Mouse (Mus musculus) c-Kit-positive CD71-negative TER-119-negative erythroid progenitor cells, embryonic 14.5 days (primary cell): Measurements from ENCODE around the gene A530016L24Rik.

Source experiments
- DNase-seq: peaks from one replicate; pipeline ENCODE4 v3.0.0-alpha.2; 2013; ENCODE audit warnings: low read depth

A530016L24Rik gene

DNA sequence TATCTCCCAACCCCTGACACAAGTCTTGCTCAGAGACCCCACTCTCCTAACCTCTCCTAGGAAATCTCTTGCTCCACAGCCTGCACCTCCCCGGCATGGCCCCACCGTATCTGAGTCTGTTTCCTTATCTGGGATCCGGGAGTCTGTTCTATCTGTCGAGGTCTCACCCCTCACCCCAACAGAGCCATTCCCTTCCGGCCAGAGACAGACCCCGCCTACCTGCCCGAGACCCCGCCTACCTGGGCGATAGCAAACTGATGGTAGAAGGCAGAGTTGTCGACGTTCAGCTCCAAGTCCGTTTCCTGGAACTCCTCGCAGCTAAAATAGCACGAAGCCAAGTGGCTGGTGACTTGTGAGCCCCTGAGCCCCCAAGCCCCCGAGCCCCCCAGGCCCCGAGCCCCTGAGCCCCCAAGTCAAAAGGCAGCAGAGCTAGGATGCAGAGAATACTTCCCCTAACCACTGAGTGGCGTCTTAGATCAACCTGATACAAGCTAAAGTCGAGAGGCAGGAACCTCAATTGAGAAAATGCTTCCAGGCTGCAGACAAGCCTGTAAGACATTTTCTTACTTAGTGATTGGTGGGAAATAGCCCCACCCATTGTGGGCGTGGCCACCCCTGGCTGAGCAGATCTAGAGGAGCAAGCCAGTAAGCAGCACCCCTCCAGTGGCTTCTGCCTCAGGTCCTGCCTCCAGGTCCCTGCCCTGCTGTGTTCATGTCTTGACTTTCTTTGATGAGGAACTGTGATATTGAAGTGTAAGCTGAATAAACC, 13.9 kb downstream of the A530016L24Rik start:
- no peak for DNase-seq

- DNase-seq, result no peak
These were observed 17.0 kb downstream of the A530016L24Rik start for GRCm38 (mm10) chr12:112506267-112506666.

GRCm38 (mm10) chr12:112507264-112507663, 18.0 kb downstream of the A530016L24Rik start:
- DNase-seq, result no peak

DNA sequence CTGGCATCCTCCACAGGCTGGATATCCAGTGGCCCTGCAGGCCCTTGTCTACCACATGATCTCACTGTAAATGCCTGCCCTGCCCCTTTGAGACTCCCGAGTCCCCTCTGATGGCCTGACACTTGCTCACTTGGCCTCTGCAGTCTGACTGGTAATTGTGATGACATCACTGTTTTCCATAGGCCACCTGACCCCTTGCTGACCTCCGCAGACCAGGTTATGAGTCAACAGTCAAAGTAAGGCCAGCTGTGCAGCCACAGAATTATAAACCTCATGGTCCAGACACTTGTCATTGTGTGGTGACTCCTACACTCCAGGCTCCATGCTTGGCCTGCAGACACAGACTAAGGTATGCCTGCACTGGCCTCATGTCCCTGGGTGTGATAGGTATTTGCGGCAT, 18.7 kb downstream of the A530016L24Rik start:
- DNase-seq, result no peak

GRCm38 (mm10) chr12:112510365-112510732, 21.1 kb downstream of the A530016L24Rik start:
- no peak for DNase-seq

DNA sequence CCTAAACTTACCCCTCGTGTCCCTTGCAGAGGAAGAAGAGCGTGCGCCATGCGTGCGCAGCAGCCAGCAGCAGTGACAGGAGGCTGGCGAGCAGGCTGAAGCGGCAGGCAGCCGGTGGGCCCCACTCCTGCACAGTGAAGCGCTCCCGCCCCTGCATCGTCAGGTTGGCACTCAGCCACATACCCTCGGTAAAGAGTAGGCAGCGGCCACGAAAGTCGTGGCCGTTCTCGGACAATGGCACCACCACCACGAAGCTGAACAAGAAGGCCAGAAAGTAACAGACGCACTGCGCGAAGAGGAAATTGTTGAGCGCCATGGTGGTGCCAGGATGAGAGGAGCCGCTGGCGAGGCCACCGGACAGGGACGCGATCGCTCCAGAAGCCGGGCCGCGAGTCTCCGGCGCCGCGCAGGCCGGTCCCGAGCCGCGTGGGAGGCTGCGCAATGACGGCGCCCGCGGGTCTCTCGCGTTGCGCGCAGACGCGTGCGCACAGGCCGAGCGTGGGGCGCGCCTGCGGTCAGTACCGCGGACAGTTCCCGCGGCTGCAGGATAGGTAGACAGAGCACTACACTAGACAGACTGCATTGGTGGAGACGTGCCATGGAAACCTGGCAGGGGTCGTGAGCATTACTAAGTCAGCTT, 21.6 kb downstream of the A530016L24Rik start:
- no peak for DNase-seq

- DNase-seq, result no peak
These were observed 25.6 kb downstream of the A530016L24Rik start for GRCm38 (mm10) chr12:112514897-112515296.

DNA sequence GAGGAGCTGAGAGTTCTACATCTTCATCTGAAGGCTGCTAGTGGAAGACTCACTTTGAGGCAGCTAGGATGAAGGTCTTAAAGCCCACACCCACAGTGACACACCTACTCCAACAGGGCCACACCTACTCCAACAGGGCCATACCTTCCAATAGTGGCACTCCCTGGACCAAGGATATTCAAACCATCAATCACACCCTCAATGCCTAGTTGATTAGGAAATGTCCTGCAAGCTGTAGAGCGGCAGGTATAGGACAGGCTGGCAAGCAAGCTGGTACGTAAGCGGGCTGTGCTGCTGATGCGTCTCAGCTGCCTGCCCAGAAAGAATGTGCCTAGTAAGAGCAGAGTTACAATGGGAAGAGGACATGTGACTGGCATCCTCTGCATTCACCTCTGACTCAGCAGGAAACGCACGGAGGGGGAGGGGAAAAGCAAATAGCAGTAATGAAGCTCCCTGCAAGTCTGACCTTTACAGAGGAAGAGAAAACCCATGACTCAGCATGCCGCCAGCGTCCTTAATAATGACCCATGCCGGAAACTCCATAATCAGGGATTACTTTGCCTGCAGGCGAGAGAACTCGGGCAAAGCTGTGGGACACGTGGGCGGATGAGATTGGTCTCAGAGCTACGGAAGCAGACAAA, 27.6 kb downstream of the A530016L24Rik start, which contains the start of gene Tmem179:
TSS of gene Tmem179 (minus strand) at position 51 of the 641 bp plus-strand sequence.
- DNase-seq, result no peak

DNA sequence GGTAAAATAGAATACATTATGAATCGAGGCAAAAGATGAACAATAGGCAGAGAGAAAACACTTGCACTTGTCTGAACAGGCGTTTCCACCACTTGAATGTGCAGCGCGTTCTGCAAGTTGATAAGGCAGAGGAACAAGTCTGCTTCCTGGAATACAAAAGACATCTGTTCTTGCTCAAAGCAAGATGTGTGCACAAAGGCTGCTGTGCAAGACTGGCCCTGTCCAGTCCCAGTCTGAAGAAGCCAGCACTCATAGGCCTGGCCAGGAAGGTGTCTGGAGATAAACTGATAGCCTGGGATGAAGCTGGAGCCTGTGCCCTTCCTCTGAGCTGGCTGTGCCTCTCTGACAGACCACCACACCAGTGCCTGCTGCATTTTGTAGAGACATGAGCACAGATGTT, 28.9 kb downstream of the A530016L24Rik start:
- DNase-seq, result no peak

- DNase-seq, result no peak
These were observed 44.5 kb downstream of the A530016L24Rik start for GRCm38 (mm10) chr12:112533758-112534157.

GRCm38 (mm10) chr12:112537233-112537632, 48.0 kb downstream of the A530016L24Rik start:
- DNase-seq, result no peak

DNA sequence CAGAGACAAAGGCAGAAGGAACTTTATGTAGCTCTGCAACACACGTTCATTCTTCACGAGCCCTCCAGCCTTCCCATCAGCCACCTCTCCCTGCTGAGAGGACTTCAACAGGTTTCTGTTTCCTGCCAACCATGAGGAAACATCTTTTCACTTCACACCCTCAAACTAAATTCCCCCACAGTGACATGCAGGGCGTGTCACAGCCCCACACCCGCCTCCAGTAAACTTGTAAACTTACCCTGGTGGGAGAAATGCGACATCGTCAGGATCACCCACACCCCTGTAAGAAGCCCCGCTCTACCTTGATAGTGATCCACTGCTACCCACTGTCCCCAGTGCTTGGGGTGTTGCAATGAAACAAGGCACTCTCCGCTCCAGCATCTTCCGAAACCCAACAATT, 49.1 kb downstream of the A530016L24Rik start:
- DNase-seq, result no peak

GRCm38 (mm10) chr12:112539466-112539965, 50.3 kb downstream of the A530016L24Rik start:
- no peak for DNase-seq

GRCm38 (mm10) chr12:112540321-112540720, 51.1 kb downstream of the A530016L24Rik start:
- DNase-seq, result no peak

- DNase-seq, result no peak
These were observed 52.3 kb downstream of the A530016L24Rik start for GRCm38 (mm10) chr12:112541483-112542091.

- DNase-seq, result no peak
These were observed 53.1 kb downstream of the A530016L24Rik start for GRCm38 (mm10) chr12:112542257-112542919.

GRCm38 (mm10) chr12:112542920-112543300, 53.7 kb downstream of the A530016L24Rik start:
- DNase-seq, result peak; percentile 75

- no peak for DNase-seq
These were observed 54.7 kb downstream of the A530016L24Rik start for GRCm38 (mm10) chr12:112543941-112544340.

DNA sequence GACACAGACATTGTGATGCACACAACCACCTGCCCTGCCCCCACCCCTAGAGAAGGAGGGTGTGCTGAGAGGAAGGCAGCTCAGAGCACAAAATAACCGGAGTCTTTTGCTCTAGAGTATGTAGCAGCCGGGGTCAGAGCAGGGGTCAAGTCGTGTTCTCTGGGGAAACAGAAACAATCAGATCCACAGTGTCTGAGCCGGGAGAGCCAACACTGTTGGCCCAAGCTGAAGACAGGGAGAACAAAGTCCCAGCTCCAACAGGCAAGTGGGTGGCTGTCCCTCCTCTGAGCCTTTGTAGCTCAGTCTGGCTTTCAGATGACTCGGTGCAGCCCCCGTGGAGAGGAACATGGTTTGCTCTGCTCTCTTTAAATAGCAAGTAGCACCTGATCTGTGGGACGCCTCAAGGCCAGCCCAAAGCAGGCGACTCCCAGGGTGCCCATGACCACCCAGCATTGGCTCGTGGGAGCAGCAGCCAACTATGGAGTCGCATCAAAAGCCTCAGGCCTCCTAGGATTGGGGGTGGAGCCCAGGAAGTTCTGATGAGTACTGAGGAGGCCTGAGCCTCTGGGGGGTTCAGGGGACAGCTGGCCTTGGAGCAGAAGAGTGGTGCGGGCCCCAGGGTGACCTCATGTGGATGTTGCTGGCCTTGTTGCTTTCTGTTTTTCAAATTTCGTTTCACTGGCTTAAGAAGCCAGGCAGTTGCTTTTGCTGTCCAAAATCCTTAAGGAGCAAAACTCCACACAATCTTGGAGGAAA, 55.9 kb downstream of the A530016L24Rik start:
- no peak for DNase-seq

GRCm38 (mm10) chr12:112546110-112546509, 56.9 kb downstream of the A530016L24Rik start:
- DNase-seq, result no peak

GRCm38 (mm10) chr12:112549287-112549686, 60.0 kb downstream of the A530016L24Rik start:
- DNase-seq, result no peak
